Mouse (Mus musculus) ES-Bruce4 (cell line): ENCODE measurements around the gene Gsta2.
"Not testable (repeated sequence)": the region's sequence is repeated elsewhere in the genome, so short reads cannot be mapped to it uniquely, and the experiment has no call there.

Experiments used
- CTCF ChIP-seq: IDR thresholded peaks from one replicate; pipeline ENCODE4 v1.8.1; 2011; ENCODE audit warnings: low read depth, low read length
- EP300 ChIP-seq: IDR thresholded peaks from 2 replicates; pipeline ENCODE4 v1.6.1; 2011; ENCODE audit warnings: low read depth, low read length; ENCODE audit not compliant: insufficient read depth
- POLR2A ChIP-seq: IDR thresholded peaks from one replicate; pipeline ENCODE4 v1.8.1; 2011; ENCODE audit warnings: low read length; ENCODE audit not compliant: insufficient read depth

- not testable (repeated sequence) for TF ChIP-seq CTCF, POLR2A, EP300
Observed at GRCm38 (mm10) chr9:78349141-78349540, 6.4 kb downstream of the Gsta2 start.
